Mouse (Mus musculus) bone marrow macrophage, adult 2 months (primary cell): ENCODE results near the gene H2afj.

Experiments used
- CTCF ChIP-seq: IDR thresholded peaks from 2 replicates; pipeline ENCODE4 v1.5.1; 2012; ENCODE audit warnings: low read depth, mild to moderate bottlenecking, low read length, moderate library complexity
- POLR2A ChIP-seq: IDR thresholded peaks from 2 replicates; pipeline ENCODE4 v1.6.1; 2012; ENCODE audit warnings: mild to moderate bottlenecking, low read depth, low read length, borderline replicate concordance

DNA sequence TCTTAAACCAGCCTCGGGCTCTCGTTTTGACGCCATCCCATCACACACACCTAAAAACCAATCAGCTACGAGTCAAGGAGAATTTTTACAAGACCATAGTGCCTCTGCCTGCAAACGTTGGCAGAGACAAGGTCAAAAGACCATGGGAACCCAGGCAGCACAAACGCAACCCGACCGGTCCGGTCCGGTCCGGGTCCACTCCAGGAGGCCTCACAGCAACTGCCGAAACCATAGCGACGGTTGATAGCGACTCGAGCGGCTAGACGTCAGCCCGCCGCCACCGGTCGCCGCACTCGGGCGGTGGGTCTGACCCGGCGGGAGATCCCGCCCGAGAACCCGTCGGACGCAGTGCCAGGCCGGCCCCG is 19.5 kb downstream of the H2afj start, which contains the start of gene BC049715:
- TF ChIP-seq POLR2A (no peak), CTCF (no peak)
